Mouse (Mus musculus) bone marrow macrophage, adult 2 months (primary cell): ENCODE data around the gene Mttp. TPM values are rescaled to one million over a fixed set of nuclear protein-coding genes. Genes with fewer than 3 reads are reported as not detected.

Source experiments
- H3K27ac ChIP-seq: 2 replicates; pipeline ENCODE4 v1.5.1; 2012; ENCODE audit warnings: low read depth, low read length; ENCODE audit not compliant: insufficient read depth
- H3K4me1 ChIP-seq: 2 replicates; pipeline ENCODE4 v1.6.1; 2012; ENCODE audit warnings: low read length; ENCODE audit not compliant: control insufficient read depth, insufficient read depth
- H3K4me3 ChIP-seq: 2 replicates; pipeline ENCODE4 v1.5.1; 2012; ENCODE audit warnings: mild to moderate bottlenecking, low read length, moderate library complexity; ENCODE audit not compliant: insufficient read depth
- CTCF ChIP-seq: IDR thresholded peaks from 2 replicates; pipeline ENCODE4 v1.5.1; 2012; ENCODE audit warnings: low read depth, mild to moderate bottlenecking, low read length, moderate library complexity
- POLR2A ChIP-seq: IDR thresholded peaks from 2 replicates; pipeline ENCODE4 v1.6.1; 2012; ENCODE audit warnings: mild to moderate bottlenecking, low read depth, low read length, borderline replicate concordance
- polyA plus RNA-seq: library from polyadenylated mRNA; stranded (reverse); fragments of >200 nt; gene quantifications from 2 replicates; pipeline ENCODE4 v1.2.4, GENCODE M21; 2012; ENCODE audit not compliant: missing spikeins, insufficient read depth, insufficient read length

Mttp gene
- polyA plus RNA-seq, 1 experiment: 1.0 TPM

DNA sequence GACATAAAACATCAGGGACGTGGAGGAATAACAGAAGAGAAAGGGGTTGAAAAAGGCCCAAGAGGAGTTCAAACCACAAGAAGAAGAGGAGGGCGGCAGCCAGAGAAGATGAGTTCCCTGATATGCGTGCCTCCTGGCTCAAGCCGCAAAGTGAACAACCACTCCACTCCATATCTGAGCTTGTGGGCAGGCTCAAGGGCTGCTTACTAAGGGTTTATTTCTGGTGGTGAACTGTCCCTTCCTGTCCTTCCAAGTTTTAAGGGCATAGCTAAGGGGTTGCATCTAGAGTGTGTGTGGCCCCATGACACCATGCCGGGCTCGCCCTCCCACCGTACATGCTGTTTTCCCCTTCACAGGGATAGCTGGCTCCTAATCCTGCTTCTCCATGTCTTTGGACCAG is 84.3 kb downstream of the Mttp start:
- no peak overlapping the region for H3K4me3 ChIP-seq
- TF ChIP-seq POLR2A (no peak), CTCF (no peak)
- H3K27ac ChIP-seq: no peak overlapping the region
- H3K4me1 ChIP-seq: 0 out of 2 replicates have a peak, but pooled peaks cover 4% of the 10 kb centered on the region

GRCm38 (mm10) chr3:138058226-138058625 is 86.5 kb downstream of the Mttp start:
- TF ChIP-seq CTCF (no peak), POLR2A (no peak)
- no peaks in the 10 kb centered on the region for H3K4me1 ChIP-seq
- H3K27ac ChIP-seq: no peak overlapping the region
- no peak overlapping the region for H3K4me3 ChIP-seq

DNA sequence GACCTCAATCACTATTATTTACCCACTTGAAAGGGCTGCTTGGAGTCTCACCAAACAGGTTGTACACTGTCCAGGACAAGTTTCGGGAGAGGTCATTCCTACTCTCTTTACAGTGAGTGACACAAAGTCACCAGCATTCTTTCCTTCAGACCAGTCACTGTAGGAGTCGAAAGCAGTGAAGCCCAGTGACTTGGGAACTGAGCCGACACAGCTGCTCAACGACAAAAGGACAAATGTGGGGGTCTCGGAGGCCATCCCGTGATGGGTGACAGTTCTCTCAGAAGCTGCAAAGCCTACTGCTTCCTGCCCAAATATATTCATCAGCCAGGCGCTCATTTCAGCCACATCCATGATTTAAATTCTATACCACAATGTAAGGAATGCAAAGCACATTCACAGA is 87.8 kb downstream of the Mttp start:
- no peak overlapping the region for H3K27ac ChIP-seq
- TF ChIP-seq POLR2A (no peak), CTCF (no peak)
- H3K4me1 ChIP-seq: no peaks in the 10 kb centered on the region
- no peak overlapping the region for H3K4me3 ChIP-seq

GRCm38 (mm10) chr3:138053969-138054368 is 90.8 kb downstream of the Mttp start:
- no peak for TF ChIP-seq CTCF
- H3K4me3 ChIP-seq: no peak overlapping the region
- H3K27ac ChIP-seq: no peak overlapping the region
- no peaks in the 10 kb centered on the region for H3K4me1 ChIP-seq

DNA sequence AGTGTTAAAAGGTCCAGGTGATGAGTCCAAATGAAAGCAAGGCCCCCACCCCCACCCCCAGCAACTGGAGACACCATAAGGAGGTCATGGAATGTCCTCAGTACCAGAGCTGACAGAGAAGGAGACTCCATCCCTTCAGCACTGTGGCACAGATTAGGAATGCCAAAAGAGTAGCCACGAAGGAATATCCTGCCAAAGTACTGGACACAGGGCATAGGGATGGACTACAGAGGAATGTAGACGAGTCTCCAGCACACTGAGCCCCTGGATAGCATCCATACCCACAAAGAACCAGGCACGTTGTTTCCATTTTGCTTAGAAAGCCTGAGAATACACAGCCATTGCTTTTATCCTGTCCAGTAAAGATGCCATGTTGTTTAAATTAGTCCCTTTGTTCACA is 93.3 kb downstream of the Mttp start:
- no peaks in the 10 kb centered on the region for H3K4me1 ChIP-seq
- no peak for TF ChIP-seq POLR2A
- TF ChIP-seq CTCF: no peak
- H3K4me3 ChIP-seq: no peak overlapping the region
- H3K27ac ChIP-seq: no peak overlapping the region

DNA sequence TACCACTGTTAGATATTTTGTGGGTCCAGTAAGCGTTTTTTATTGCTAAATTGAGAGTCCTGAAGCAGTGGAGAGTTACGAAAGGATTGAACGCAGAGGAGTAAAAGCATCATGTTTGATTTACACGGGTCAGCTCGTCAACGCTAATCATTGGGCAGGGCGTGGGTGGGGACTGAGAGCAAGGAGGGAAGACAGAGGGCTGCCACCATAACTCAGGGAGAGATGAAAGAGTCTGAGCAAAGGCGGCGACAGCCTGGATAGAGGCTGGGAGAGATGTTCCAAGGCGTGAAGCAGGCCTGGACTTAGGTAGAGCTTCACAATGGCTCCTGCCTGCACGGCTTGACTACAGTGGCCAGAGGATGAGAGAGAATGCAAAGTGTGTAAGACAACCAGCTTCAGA is 94.0 kb downstream of the Mttp start:
- H3K27ac ChIP-seq: no peak overlapping the region

DNA sequence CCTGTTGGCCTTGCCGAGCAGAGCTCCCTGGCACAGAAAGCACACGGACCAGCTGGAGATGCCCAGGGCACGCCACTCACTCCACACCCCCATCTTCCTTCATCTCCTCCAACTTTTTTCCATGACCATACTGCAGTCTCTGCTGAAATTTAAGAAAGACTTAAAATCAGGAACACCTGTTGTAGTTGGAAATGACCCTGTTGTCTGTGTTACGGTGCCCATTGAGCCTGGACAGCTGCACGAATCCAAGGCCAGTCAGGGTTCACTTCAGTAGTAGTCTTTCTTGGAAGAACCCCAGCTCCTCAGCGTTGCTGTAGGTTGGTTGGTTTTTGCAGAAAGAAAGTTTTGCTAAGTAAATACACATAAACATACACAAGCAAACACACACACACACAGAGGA is 95.2 kb downstream of the Mttp start:
- no peaks in the 10 kb centered on the region for H3K4me1 ChIP-seq
- H3K4me3 ChIP-seq: no peak overlapping the region
- no peak overlapping the region for H3K27ac ChIP-seq
- no peak for TF ChIP-seq POLR2A
- TF ChIP-seq CTCF: no peak

More for the DNA sequence above, 94.0 kb downstream of the Mttp start:
- no peaks in the 10 kb centered on the region for H3K4me1 ChIP-seq
- H3K4me3 ChIP-seq: no peak overlapping the region
- TF ChIP-seq POLR2A (no peak), CTCF (no peak)

- no peak for TF ChIP-seq POLR2A
- no peak for TF ChIP-seq CTCF
- no peak overlapping the region for H3K27ac ChIP-seq
- no peaks in the 10 kb centered on the region for H3K4me1 ChIP-seq
- H3K4me3 ChIP-seq: no peak overlapping the region
Measured at GRCm38 (mm10) chr3:138043316-138043715, 101.5 kb downstream of the Mttp start.

- no peak for TF ChIP-seq CTCF
- TF ChIP-seq POLR2A: no peak
- Histone ChIP-seq H3K4me1 (no peaks in the 10 kb centered on the region), H3K27ac (no peak overlapping the region), H3K4me3 (no peak overlapping the region)
Measured at GRCm38 (mm10) chr3:138041591-138042301, 103.0 kb downstream of the Mttp start.

DNA sequence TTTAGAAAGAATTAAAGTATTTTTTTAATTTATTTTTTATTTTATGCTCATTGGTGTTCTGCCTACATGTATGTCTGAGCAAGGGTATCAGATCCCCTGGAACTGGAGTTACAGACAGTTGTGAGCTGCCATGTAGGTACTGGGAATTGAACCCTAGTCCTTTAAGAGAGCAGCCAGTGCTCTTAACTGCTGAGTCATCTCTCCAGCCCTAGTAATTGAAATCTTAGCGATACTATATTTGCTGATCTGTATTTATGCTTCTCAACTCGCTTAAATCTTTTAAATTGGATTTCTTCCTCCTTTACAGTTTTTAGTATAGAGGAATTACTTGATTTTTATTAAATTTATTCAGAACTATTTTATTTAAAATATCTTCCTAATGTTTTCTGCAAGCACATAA is 103.8 kb downstream of the Mttp start:
- no peak for TF ChIP-seq POLR2A
- no peak overlapping the region for H3K27ac ChIP-seq
- no peaks in the 10 kb centered on the region for H3K4me1 ChIP-seq
- no peak overlapping the region for H3K4me3 ChIP-seq

Other genes with a start within 250 kb of the Mttp start
- 104 and 110 TPM in 2 replicates for gene Lamtor3, start 226.5 kb downstream of the Mttp start, polyA plus RNA-seq
- 46.2 and 48.5 TPM in 2 replicates for gene Dapp1, start 163.4 kb downstream of the Mttp start, polyA plus RNA-seq
- gene 1110002E22Rik, start 79.9 kb downstream of the Mttp start, polyA plus RNA-seq: not detected in 2 replicates
- gene Gm5105, start 77.6 kb downstream of the Mttp start, polyA plus RNA-seq: not detected in 2 replicates
- 2.6 and 4.7 TPM in 2 replicates for gene Trmt10a, start 1.5 kb downstream of the Mttp start, polyA plus RNA-seq
- gene 4930579F01Rik, start 48.9 kb upstream of the Mttp start, polyA plus RNA-seq: not detected in 2 replicates
- gene Adh7, start 72.8 kb upstream of the Mttp start, polyA plus RNA-seq: not detected in 2 replicates
- not detected in 2 replicates for gene Adh1, start 116.0 kb upstream of the Mttp start, polyA plus RNA-seq
- gene Adh6a, start 168.3 kb upstream of the Mttp start, polyA plus RNA-seq: not detected in 2 replicates
- not detected in 2 replicates for gene Adh6b, start 196.8 kb upstream of the Mttp start, polyA plus RNA-seq